Mouse (Mus musculus) C2C12 (cell line): ENCODE measurements around the gene Gm11099. TPM values are rescaled to one million over a fixed set of nuclear protein-coding genes. Genes with fewer than 3 reads are reported as not detected.

Experiments used
- H3K27me3 ChIP-seq: one replicate; pipeline ENCODE4 v1.6.1; 2011; ENCODE audit not compliant: control insufficient read depth, insufficient read depth, insufficient read length
- H3K36me3 ChIP-seq: one replicate; pipeline ENCODE4 v1.6.1; 2011; ENCODE audit not compliant: control insufficient read depth, insufficient read depth
- H3K4me3 ChIP-seq: one replicate; pipeline ENCODE4 v1.5.1; 2011; ENCODE audit warnings: mild to moderate bottlenecking, control low read depth; ENCODE audit not compliant: poor library complexity, insufficient read depth, severe bottlenecking
- H3K79me2 ChIP-seq: one replicate; pipeline ENCODE4 v1.6.1; 2011; ENCODE audit not compliant: control insufficient read depth, insufficient read depth
- H3K79me3 ChIP-seq: one replicate; pipeline ENCODE4 v1.6.1; 2011; ENCODE audit warnings: low read depth, control low read depth
- H3ac ChIP-seq: one replicate; pipeline ENCODE3; 2011; ENCODE audit warnings: low read depth; ENCODE audit not compliant: control insufficient read depth, insufficient read length
- CEBPB ChIP-seq: IDR thresholded peaks from one replicate; pipeline ENCODE4 v1.6.1; 2011; ENCODE audit warnings: low read depth, mild to moderate bottlenecking, control low read depth, moderate library complexity
- CTCF ChIP-seq: IDR thresholded peaks from one replicate; pipeline ENCODE4 v1.5.1; 2011; ENCODE audit not compliant: control insufficient read depth, insufficient read depth, insufficient read length
- FOSL1 ChIP-seq: IDR thresholded peaks from one replicate; pipeline ENCODE4 v1.8.0; 2011; ENCODE audit warnings: mild to moderate bottlenecking, low read length; ENCODE audit not compliant: poor library complexity, insufficient read depth, severe bottlenecking
- MAX ChIP-seq: IDR thresholded peaks from one replicate; pipeline ENCODE4 v1.6.1; 2011; ENCODE audit warnings: mild to moderate bottlenecking, control low read depth
- MYOD1 ChIP-seq: IDR thresholded peaks from one replicate; pipeline ENCODE4 v1.6.1; 2011; ENCODE audit warnings: low read depth; ENCODE audit not compliant: control insufficient read depth, insufficient read length
- MYOG ChIP-seq: IDR thresholded peaks from one replicate; pipeline ENCODE4 v1.6.1; 2011; ENCODE audit not compliant: control insufficient read depth, insufficient read length; ENCODE audit errors: extremely low read depth
- USF1 ChIP-seq: IDR thresholded peaks from one replicate; pipeline ENCODE4 v1.6.1; 2011; ENCODE audit warnings: low read depth, mild to moderate bottlenecking, control low read depth, moderate library complexity
- long read RNA-seq, 2 experiments: library from polyadenylated mRNA; unstranded; transcript quantifications; one replicate each; pipeline ENCODE4 v2.0.0; 2019 to 2020
- polyA plus RNA-seq: library from polyadenylated mRNA; unstranded; fragments of >200 nt; fragmentation: generic; extraction: Trizol; gene quantifications from one replicate; pipeline ENCODE4 v1.2.1, GENCODE M21; 2012; ENCODE audit warnings: missing spikeins

The Gm11099 gene
- polyA plus RNA-seq = not detected
- long read RNA-seq, experiment 1 = 0 reads
- long read RNA-seq, experiment 2 = 0 reads

DNA sequence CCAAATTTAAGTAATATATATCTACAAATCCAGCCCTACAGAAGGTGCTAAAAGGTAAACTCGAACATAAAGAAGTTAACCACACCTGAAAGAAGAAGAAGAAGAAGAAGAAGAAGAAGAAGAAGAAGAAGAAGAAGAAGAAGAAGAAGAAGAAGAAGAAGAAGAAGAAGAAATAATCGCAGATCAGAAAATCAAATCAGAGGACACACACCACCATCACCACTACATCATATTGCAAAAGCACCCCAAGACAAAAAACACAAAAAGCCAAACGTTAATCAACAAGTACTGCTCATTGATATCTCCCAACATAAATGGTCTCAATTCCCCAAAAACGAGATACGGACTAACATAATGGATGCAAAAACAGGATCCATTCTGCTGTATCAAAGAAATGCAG is at the start of gene Gm11099:
Gene Gm11099, plus strand, starts transcription at position 301 of the 400 bp plus-strand sequence.
- no peaks in the 10 kb centered on the region for H3K27me3 ChIP-seq
- no peaks in the 10 kb centered on the region for H3K79me3 ChIP-seq
- H3K36me3 ChIP-seq = no peaks in the 10 kb centered on the region
- H3ac ChIP-seq = no peak within 1 kb of the TSS
- H3K4me3 ChIP-seq = no peak within 1 kb of the TSS
- TF ChIP-seq USF1 = no peak
- TF ChIP-seq MYOG = no peak
- no peak for TF ChIP-seq CTCF
- no peak for TF ChIP-seq MAX
- no peak for TF ChIP-seq MYOD1
- TF ChIP-seq FOSL1 = no peak
- no peak for TF ChIP-seq CEBPB
- no peaks in the 10 kb centered on the region for H3K79me2 ChIP-seq

GRCm38 (mm10) chr2:58812941-58813340 is 46.3 kb upstream of the Gm11099 start:
- no peak for TF ChIP-seq CTCF
- no peak for TF ChIP-seq USF1
- TF ChIP-seq MAX = no peak
- no peak for TF ChIP-seq MYOD1
- no peak for TF ChIP-seq CEBPB
- no peak for TF ChIP-seq FOSL1
- TF ChIP-seq MYOG = no peak
- Histone ChIP-seq H3ac (no peak overlapping the region), H3K79me2 (no peaks in the 10 kb centered on the region)

GRCm38 (mm10) chr2:58828910-58829600 is 30.2 kb upstream of the Gm11099 start:
- TF ChIP-seq MYOG (no peak), MYOD1 (no peak), USF1 (no peak), CEBPB (no peak), FOSL1 (no peak), MAX (no peak), CTCF (no peak)
- no peaks in the 10 kb centered on the region for H3K79me2 ChIP-seq
- H3K4me3 ChIP-seq = no peak overlapping the region
- H3K79me3 ChIP-seq = no peaks in the 10 kb centered on the region
- no peak overlapping the region for H3ac ChIP-seq
- H3K36me3 ChIP-seq = no peaks in the 10 kb centered on the region
- H3K27me3 ChIP-seq = peaks cover 7% of the 10 kb centered on the region

More at GRCm38 (mm10) chr2:58812941-58813340, 46.3 kb upstream of the Gm11099 start:
- H3K27me3 ChIP-seq = no peaks in the 10 kb centered on the region
- no peaks in the 10 kb centered on the region for H3K36me3 ChIP-seq
- no peak overlapping the region for H3K4me3 ChIP-seq
- no peaks in the 10 kb centered on the region for H3K79me3 ChIP-seq

- Histone ChIP-seq H3K27me3 (peaks cover 7% of the 10 kb centered on the region), H3K4me3 (no peak overlapping the region), H3ac (no peak overlapping the region), H3K36me3 (no peaks in the 10 kb centered on the region), H3K79me3 (no peaks in the 10 kb centered on the region), H3K79me2 (no peaks in the 10 kb centered on the region)
- no peak for TF ChIP-seq MYOD1
- TF ChIP-seq FOSL1 = no peak
- TF ChIP-seq CEBPB = no peak
- no peak for TF ChIP-seq CTCF
- TF ChIP-seq MYOG = no peak
- no peak for TF ChIP-seq MAX
- TF ChIP-seq USF1 = no peak
Measured at GRCm38 (mm10) chr2:58829981-58830742, 29.1 kb upstream of the Gm11099 start.

GRCm38 (mm10) chr2:58832253-58832980 is 26.8 kb upstream of the Gm11099 start:
- TF ChIP-seq CEBPB = no peak
- no peak for TF ChIP-seq MYOD1
- TF ChIP-seq MYOG = no peak
- no peak for TF ChIP-seq USF1
- no peak for TF ChIP-seq CTCF
- no peak for TF ChIP-seq MAX
- TF ChIP-seq FOSL1 = no peak
- Histone ChIP-seq H3K79me3 (no peaks in the 10 kb centered on the region), H3ac (no peak overlapping the region), H3K27me3 (peaks cover 7% of the 10 kb centered on the region), H3K36me3 (no peaks in the 10 kb centered on the region), H3K4me3 (no peak overlapping the region), H3K79me2 (no peaks in the 10 kb centered on the region)
